Mouse (Mus musculus): Measurements from ENCODE around the gene Hand2.

Gene Hand2

DNA sequence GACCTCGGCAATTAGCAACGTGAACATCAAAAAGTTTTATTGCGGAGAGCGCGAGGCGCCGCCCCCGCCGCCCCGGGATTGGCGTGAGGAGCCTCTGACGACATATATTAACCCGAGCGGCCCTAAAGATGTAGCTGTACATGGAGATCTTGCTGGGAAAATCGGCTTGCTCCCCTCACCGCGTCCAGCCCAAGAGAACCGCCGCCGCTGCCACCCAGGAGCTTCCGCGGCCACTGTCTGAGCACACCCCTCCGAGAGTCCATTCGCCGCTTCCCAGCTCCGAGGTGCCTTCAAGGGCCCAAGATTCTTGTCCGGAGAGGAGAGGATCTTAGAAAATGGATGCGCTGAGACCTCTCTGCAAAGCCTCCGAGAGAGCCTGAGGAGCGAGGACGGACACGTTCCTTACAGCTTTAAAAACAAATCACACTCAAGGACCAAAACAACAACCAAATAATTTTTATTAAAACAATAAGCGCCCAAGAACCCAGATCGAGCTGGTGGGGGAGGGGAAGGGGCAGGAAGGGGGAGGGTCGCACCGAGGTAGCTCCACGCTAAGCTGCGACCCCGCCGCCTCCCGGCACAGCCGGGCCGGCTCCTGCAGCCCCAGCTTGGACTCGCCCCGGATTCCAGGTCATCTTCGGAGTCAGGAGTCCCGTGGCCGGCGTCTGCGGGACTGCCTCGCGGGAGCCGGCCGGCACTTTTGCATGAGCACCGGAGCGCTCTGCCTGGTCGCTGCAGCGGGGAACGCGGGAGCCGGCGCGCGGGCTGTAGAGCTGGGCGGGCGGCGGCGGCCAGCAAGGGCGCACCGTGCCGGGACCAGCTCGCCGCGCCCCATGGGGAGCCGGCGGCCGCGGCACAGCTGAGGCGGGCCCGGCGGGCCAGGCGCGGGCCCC is at the start of gene Hand2:
Gene Hand2 (plus strand): TSS at position 133 of the 893 bp plus-strand sequence.
- no peak for DNase-seq (ENCODE audit: low read depth, low spot score)

DNA sequence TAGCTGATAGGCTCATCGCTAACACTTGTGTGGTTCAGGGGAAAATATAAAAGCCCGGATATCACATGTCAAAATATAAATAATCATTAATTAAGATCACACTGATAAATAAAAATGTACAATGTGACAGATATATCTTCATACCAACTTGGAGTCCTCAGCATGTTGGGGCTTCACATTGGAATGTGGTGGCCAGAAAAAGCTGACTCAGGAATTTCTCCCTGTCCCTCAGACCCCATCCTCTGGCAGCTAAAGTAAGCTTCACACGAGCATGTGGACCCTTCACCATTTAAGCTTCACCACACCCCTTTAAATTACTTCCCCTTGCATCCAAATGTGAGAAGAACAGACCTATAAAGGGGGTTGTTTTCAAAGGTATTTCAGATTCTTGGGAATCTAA is 47.7 kb upstream of the Hand2 start:
- no peak for DNase-seq (ENCODE audit: low read depth, low spot score)

DNA sequence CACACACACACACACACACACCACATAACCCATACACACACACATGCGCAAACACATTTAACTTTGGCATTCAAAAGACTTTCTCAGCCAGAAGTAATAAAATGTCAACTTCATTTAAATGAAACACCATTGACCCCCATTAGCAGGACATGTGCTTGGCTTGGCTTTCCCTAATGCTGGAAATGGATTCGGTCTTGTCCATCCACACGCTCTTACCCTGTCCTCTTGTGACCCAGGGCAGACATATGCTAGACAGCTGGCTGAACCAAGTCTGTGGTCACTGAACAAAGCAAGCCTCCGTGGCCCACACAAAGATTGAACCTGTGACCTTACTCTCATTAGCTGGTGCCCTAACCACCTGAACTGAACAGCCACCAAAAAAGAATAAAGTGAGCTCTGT is 27.3 kb upstream of the Hand2 start:
- no peak for DNase-seq (ENCODE audit: low read depth, low spot score)

DNA sequence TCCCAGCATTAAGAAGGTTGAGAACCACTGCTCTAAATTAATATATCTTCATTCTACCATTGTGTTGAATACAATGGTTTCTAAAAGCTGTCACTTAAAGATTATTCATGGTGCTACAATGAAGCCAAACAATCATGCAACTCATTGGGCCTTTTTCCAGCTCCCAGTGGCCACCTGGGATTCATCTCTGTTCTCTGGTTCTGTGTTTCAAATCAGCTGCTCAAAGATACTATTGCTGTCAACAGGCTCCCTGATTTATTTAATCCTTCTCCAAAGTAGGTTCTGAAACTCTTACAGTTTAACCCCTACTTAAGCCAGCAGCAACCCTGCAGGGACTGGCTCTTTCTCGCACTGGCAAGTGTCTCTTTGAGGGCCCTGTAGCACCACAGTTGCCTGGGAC is 17.3 kb upstream of the Hand2 start:
- DNase-seq (ENCODE audit: low read depth, low spot score) = no peak

DNA sequence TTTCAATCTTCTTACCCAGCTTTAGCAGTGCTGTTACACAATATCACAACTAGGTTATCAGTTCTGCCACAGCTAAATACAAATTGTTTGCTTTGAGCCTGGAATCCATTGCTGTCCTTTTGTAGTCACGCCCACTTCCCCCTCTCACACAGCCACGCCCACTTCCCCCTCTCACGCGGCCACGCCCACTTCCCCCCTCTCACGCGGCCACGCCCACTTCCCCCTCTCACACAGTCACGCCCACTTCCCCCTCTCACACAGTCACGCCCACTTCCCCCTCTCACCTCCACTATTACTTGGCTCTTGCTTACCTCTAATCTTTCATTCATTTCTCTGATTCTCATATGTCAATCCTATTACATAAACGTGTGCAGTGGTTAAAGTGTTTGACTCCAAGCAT is 15.8 kb upstream of the Hand2 start:
- no peak for DNase-seq (ENCODE audit: low read depth, low spot score)

DNA sequence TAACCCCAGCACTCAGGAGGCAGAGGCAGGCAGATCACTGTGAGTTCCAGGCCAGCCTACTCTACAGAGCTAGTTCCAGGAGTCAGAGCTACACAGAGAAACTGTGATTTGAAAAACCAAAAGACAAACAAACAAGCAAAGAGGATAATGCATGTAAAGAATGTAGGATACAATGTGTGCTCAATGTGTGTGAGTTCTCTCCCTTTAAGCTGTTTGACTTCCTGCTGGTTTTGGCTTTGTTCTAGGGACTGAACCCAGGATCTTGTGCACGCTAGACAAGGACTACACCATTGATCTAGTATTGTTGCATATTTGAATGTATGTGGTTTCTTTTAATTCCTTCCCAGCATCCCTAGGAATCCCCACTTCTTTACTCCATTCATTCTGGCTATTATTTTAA is 14.3 kb upstream of the Hand2 start:
- no peak for DNase-seq (ENCODE audit: low read depth, low spot score)

DNA sequence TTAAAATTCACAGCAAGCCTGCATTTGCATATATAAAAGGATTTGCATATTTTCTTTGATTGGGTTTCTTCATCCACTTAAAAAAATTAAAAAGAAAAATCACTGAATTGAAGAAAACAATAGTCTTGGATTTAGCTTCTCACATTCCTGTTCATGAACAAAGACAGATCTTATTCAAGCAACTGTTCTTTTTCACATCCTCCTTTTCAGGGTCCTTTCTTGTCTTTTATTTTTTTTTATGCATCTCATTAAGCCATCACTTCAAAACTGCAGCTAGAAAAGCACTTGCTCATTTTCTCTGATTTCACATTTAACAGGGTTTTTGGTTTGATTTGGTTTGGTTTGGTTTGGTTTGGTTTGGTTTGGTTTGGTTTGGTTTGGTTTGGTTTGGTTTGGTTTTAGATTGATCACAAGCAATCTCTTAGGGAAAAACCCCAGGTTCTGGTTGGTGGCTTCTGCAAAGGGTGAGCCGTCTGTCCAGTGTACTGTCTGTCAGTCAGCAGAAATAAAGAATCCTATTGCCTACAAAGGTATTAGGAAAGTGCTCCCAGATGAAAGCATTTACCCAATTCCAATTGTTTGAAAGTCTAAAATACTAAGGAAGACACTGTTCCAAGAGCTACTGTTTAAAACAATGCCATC is 10.8 kb upstream of the Hand2 start:
- no peak for DNase-seq (ENCODE audit: low read depth, low spot score)

DNA sequence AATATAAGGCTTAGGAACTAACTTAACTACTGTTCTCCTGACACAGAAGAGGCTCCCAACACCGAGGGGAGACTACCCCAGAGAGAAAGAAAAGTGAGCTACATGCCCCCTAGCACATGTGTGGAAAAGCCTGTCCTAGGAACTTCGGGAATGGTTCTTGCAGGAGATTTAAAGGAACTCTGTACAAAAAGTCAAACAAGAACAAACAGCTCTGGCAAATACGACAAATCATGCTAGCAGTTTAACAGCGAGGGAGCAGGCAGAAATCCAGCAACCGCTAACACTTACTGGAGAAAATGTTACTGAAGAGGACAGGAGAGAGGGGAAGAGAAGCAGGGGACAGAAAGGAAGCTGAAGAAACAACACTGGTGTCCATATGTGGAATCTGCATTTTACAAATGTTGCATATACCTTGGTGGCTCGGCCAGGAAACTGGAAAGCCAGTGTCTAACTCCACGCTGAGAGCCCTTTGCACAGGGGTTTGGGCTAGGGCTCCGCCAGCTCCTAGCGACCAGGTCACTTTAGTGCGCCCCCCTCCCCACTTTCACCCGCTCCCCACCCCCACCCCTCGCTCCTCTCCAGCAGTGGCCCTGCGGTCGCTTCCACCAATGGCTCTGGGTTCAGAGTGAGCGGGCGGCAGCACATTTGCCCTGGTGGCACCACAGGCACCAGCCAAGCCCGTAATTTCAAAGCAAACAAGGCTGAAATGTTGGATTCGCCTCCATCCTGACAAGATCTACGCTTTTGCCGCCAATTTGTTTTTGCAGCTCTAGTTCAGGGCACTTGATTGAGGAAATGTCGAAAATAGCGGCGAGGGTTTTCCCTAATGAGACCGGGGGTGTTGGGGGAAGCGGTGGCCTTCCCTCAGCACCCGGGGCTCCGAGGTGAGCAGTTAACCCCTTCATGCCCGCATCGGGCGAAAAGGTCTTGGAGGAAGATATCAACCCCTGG is 8.5 kb upstream of the Hand2 start:
- DNase-seq (ENCODE audit: low read depth, low spot score) = no peak

DNA sequence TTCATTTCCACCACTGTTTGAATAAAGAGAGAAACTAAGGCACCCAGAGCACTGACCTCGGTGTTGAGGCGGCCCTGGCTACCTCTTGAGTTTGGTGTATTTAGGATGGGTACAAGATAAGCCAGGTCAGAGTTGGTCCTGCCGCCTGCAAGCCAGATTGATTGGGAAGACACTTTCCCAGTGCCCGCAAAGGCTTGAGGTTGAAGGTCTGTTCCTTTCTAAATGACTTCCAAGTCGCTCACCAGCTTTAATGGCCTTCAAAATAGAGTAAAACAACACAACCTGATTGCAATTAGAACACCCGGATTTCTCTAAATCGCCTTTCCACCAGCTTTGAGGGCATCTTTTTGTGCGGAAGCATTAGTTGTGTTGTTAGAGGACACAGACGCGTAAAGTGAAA is 7.2 kb upstream of the Hand2 start:
- DNase-seq (ENCODE audit: low read depth, low spot score) = no peak

DNA sequence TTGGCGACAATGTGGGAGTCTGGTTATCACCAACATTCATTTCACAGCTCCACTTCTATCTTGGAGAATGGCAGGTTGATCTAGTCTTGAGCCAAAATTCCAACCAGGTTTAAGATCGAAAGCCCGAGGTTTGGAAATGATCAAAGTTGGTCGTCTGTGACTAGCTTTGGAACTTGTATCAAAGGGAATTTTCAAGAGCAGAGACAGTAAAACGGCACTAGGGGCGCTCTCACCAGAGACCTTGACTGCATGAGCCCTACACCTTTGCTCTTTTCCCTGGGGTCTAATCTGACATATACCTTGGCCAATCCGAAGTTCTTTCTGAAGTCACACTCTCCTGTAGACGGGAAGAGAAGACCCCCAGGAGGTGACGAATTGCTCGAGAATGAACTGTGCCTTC is 6.6 kb upstream of the Hand2 start:
- peak; percentile 19 for DNase-seq (ENCODE audit: low read depth, low spot score)

DNA sequence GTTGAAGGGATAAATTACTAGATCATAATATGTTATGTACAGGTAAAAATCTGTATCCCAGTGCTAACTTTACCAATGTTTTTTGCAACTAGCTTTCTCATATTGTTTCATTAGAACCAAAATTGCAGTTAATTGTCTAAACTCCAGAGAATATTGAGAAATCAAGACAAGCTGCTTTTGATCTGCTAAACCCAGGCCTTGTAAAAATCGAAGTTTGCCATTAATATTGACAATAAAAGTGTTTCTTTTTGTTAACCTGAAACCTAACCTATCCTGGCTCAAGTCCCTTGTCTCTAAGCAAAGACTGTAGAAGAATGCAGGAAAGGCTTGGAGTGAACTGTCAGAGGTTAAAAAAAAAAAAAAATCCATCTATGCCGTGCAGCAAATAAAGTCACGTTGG is 5.3 kb upstream of the Hand2 start:
- DNase-seq (ENCODE audit: low read depth, low spot score) = no peak

DNA sequence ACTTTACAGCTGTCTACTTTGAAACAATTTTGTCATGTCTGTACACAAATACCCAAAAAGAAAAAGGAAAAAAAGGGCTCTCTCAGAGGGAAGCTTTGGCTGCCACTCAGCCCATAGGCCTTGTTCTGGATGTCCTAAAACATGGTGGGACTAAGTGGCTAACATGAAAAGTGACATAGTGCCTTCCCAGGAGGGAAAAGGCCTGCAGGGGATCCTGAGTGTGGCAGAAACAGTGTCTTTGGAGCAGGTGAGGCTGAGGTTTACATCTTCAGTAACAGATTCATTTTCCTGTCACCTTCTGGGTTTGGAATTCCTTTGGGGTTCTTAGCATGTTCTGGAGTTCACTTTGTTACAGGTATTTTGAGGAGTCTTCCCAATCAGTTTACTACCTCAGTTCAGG is 3.7 kb upstream of the Hand2 start:
- DNase-seq (ENCODE audit: low read depth, low spot score) = no peak

DNA sequence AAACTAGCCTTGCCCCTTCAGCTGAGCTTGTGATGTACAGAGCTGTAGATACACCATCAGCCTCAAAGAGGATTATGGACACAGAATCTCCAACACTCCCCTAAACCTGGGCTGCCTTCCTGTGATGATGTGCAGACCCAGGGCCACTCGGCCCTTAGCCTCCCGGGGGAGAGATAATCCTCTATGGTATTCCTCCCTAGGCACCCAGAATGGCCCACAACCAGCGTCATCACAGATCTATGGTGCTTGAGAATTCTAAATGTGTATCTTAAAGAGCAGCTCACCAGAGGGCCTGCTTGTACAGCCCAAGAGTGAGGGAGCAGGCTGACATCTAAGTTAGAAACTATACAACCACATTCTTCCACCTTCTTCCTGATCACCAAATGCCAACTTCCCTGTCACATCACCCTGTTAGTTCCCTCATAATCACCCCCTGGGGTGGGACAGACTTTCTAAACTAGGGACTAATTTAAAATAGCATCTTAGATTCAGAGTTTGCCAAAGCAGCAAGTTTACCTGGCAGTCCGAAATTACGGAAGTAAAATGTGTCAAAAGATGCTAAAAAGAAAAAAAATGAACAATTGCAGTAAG is 2.8 kb upstream of the Hand2 start:
- no peak for DNase-seq (ENCODE audit: low read depth, low spot score)

DNA sequence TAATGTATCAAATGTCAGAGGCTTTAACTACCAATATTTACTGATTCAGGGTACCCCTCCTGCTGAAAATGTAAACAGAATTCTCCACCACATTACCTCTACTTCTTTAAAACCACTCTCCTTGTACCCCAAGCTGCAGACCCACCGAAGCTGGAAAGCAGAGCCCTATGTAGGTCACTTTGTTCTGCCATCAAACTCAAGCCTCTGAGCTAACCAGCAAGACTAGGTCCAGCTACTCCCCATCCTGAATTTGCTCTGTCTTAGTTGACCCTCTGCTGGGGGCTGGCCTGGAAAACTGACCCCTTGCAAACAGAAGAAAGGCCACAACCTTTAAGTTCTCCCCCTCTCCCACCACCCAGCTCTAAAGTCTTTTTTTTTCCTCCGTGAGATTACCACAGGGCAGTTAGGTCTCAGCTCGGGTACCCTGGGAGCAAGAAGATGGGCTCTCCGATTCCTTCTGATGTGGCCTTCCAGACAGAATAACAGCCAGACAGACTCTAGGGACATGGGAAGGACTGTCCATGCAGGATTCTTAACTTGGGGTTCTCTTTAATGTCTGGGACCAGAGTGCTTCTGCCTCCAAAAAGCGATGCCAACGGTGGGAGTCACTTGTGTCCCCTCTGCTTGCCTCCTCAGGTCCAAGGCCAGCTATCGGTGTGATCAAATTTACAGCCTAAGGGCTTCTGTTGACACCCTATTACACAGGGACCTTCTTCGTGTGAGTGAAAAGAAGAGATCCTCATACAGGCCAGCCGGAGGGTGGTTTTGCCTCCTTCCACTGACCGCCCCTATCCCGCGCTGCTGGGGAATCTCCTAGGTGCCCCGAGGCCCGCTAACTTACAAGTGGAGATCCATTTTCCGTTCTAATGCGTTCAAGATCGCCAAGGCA is 1.4 kb upstream of the Hand2 start:
- no peak for DNase-seq (ENCODE audit: low read depth, low spot score)

DNA sequence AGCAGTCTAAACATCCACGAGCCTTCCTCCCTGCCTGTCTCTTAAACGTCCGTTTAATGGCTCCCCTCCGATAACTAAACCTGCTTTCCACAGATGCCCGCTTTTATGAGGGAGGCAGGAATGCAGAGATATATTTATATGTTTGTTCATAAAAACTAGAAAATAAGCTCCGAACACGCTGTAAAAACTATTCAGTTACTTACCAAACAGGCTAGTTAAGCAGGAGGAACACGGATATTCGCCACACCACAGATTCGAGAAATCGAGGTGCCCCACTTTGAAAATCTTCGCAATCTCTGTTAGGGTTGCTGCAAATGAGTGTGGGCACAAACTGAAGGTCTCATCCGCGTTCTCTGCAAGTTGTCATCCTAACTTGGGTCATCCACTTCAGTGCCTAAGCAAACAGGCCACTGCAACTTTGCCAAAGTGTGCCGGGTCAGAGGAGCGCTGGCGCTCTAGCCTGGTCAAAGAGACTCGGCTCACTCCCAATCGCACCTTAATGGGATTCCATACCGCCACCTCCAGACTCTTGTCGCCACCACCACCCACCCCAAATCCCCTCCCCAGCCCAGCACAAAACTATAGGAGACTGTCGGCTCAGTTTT is 700 bp upstream of the Hand2 start:
- no peak for DNase-seq (ENCODE audit: low read depth, low spot score)

DNA sequence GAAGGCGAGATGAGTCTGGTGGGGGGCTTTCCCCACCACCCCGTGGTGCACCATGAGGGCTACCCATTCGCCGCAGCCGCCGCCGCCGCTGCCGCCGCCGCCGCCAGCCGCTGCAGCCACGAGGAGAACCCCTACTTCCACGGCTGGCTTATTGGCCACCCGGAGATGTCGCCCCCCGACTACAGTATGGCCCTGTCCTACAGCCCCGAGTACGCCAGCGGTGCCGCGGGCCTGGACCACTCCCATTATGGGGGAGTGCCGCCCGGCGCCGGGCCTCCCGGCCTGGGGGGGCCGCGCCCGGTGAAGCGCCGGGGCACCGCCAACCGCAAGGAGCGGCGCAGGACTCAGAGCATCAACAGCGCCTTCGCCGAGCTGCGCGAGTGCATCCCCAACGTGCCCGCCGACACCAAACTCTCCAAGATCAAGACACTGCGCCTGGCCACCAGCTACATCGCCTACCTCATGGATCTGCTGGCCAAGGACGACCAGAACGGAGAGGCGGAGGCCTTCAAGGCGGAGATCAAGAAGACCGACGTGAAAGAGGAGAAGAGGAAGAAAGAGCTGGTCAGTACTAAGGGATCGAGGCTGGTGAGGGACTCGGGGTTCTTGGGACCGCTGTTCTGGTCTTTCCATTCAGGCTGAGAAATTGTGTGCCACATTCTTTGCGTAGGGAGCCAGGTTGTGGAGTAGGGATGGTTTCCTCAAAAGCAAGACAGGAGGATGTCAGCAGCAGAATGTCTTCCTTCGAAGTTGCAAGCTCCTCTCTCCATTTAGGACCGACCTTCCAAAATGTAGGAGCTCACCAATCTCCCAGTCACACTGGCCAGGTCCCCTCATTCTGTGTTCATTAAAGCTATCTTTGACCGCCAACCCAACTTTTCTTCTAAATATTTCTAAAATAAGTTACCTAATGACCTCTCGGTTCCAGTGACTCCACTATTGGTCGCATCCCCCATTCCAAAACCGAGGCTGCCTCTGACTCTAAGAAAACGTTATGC is 1.4 kb downstream of the Hand2 start:
- no peak for DNase-seq (ENCODE audit: low read depth, low spot score)

DNA sequence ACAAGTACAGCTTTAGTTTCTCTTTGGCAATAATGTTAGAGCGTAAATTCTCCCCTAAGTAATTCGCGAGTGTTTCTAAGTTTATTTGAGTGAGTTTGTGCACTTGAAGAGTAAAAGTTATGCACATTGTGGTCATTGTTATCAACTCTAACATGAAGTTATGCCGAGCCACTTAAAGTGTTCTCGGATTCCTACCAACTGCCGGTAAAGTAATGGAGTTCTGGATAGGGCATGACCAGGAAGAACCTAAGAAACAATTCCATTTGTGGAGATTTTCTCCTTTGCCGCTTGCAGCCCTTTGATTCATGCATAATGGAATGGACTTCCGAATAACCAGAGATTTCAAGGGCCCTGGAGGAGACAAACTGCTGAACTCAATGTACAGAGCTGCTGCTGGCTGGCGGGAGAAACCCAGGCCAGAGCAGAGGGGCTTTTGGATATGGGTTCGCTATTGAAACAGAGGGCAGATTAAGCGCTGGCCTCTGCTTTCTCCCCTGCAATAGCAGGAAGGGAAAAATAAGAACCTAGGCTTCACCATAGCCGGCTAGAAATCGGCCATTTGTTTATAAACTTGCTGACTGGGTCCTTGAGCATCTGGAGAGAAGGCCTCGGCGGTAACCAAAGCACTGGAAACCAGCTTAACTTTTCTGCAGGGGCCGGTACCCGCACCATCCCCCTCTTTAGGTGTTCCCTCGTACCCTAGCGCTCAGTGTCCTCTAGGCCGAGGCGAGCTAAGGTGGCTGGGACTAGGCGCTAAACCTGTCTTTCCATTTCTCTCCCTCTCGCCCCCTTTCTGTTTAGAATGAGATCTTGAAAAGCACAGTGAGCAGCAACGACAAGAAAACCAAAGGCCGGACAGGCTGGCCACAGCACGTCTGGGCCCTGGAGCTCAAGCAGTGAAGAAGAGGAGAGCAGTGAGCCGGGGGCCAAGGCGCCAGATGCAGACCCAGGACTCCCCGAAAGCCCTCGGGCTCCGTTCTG is 2.5 kb downstream of the Hand2 start:
- DNase-seq (ENCODE audit: low read depth, low spot score) = no peak

DNA sequence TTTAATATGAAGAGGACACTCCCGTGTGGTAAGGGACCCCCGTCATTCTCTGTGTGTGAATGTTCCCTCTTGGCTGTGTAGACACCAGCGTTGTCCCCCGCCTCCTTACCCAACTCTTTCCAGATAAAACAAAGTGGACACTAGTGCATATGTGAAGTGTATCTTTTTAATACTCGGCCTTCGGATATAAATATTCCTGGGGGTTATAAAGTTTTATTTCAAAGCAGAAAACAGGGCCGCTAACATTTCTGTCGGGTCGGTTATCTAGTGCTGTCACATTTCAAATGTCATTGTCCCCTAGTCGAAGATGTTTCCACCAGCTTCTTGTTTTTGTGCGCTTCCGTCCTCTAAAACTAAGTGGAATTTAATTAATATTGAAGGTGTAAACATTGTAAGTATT is 3.3 kb downstream of the Hand2 start:
- DNase-seq (ENCODE audit: low read depth, low spot score) = no peak
